Mouse (Mus musculus) heart, adult 2 months (tissue): ENCODE results near the gene Lrch3. TPM values are rescaled to one million over a fixed set of nuclear protein-coding genes. Genes with fewer than 3 reads are reported as not detected.

Experiments used
- DNase-seq, 2 experiments: peaks; one replicate each; pipeline ENCODE4 v3.0.0; 2021
- H3K27ac ChIP-seq: fragments of 200-600 bp; 2 replicates; pipeline ENCODE4 v1.8.1; 2022
- H3K27me3 ChIP-seq: fragments of 200-500 bp; 2 replicates; pipeline ENCODE4 v1.6.1; 2012; ENCODE audit warnings: mild to moderate bottlenecking, low read length, inconsistent platforms, mixed read lengths; ENCODE audit not compliant: control insufficient read depth, insufficient read depth
- H3K36me3 ChIP-seq: fragments of 200-500 bp; 2 replicates; pipeline ENCODE4 v1.6.1; 2012; ENCODE audit warnings: low read length, inconsistent platforms; ENCODE audit not compliant: control insufficient read depth, insufficient read depth
- H3K4me1 ChIP-seq: fragments of 200-500 bp; 2 replicates; pipeline ENCODE4 v1.6.1; 2011; ENCODE audit warnings: low read length; ENCODE audit not compliant: control insufficient read depth, insufficient read depth
- H3K4me3 ChIP-seq: fragments of 200-600 bp; 2 replicates; pipeline ENCODE4 v1.8.1; 2022
- H3K79me2 ChIP-seq: fragments of 200-500 bp; replicated peaks from 2 replicates; pipeline ENCODE4 v1.6.1; 2012; ENCODE audit warnings: mild to moderate bottlenecking, inconsistent platforms, low read length, moderate library complexity, mixed read lengths; ENCODE audit not compliant: control insufficient read depth, insufficient read depth
- H3K9ac ChIP-seq: fragments of 200-500 bp; 2 replicates; pipeline ENCODE4 v1.6.1; 2012; ENCODE audit warnings: low read depth, mild to moderate bottlenecking, control low read depth, inconsistent platforms, low read length, mixed read lengths
- CTCF ChIP-seq: fragments of 200-600 bp; IDR thresholded peaks from 2 replicates; pipeline ENCODE4 v1.8.1; 2022; ENCODE audit warnings: antibody characterized with exemption, mild to moderate bottlenecking, moderate library complexity
- EP300 ChIP-seq: fragments of 200-500 bp; IDR thresholded peaks from 2 replicates; pipeline ENCODE4 v1.6.1; 2011; ENCODE audit warnings: low read depth, low read length, control low read depth; ENCODE audit not compliant: insufficient read depth
- POLR2A ChIP-seq: fragments of 200-500 bp; IDR thresholded peaks from 2 replicates; pipeline ENCODE4 v1.6.1; 2011; ENCODE audit warnings: mild to moderate bottlenecking, low read depth, low read length, control low read depth; ENCODE audit not compliant: insufficient read depth
- WGBS: fragments of 180-500 bp; shearing (Covaris S2); methylation state at CpG from one replicate; pipeline ENCODE4 v1.1.7; 2018; 5-methylcytosine and 5-hydroxymethylcytosine counted together
- intact Hi-C: fragments of 180-260 bp; cut with DNase I; formaldehyde crosslinking; loops from one replicate; pipeline ENCODE4 v1.15.1; 2025
- polyA plus RNA-seq: library from polyadenylated mRNA; depleted of rRNA; stranded (reverse); fragments of >200 nt; gene quantifications from 2 replicates; pipeline ENCODE4 v1.2.3, GENCODE M21; 2012
- total RNA-seq, 2 experiments: library from RNA; stranded (reverse); gene quantifications; 2 replicates each; pipeline ENCODE4 v1.2.3; 2021

Gene Lrch3
- total and polyA plus RNA-seq, 3 experiments: 13.8 to 22.6 (median 20.3) TPM

GRCm38 (mm10) chr16:32948656-32949055, 34.8 kb downstream of the Lrch3 start:
- TF ChIP-seq EP300 (no peak), POLR2A (no peak), CTCF (no peak)
- 81% methylated on average over 5 of the region's 5 CpGs for WGBS
- no peak for DNase-seq

GRCm38 (mm10) chr16:32949281-32949680, 35.4 kb downstream of the Lrch3 start:
- Histone ChIP-seq H3K9ac (no peak overlapping the region), H3K36me3 (no peaks in the 10 kb centered on the region; the same call in 1 of the 2 replicates), H3K79me2 (peaks cover 5% of the 10 kb centered on the region), H3K27ac (no peak overlapping the region), H3K27me3 (no peaks in the 10 kb centered on the region), H3K4me1 (peaks cover 9% of the 10 kb centered on the region), H3K4me3 (no peak overlapping the region)
- no peak for TF ChIP-seq CTCF
- TF ChIP-seq POLR2A: no peak
- no peak for TF ChIP-seq EP300
- intact Hi-C loops: loop anchor here (5.0 kb wide), 1 partner anchor 37 kb away; the partner anchor contains the start of gene Lrch3
- no peak for DNase-seq

More at GRCm38 (mm10) chr16:32948656-32949055, 34.8 kb downstream of the Lrch3 start:
- H3K4me1 ChIP-seq: peaks cover 9% of the 10 kb centered on the region
- H3K27me3 ChIP-seq: no peaks in the 10 kb centered on the region
- no peak overlapping the region for H3K27ac ChIP-seq
- intact Hi-C loops: loop anchor here (5.0 kb wide), 1 partner anchor 36 kb away; the partner anchor contains the start of gene Lrch3
- peaks cover 5% of the 10 kb centered on the region for H3K79me2 ChIP-seq
- H3K4me3 ChIP-seq: no peak overlapping the region
- H3K9ac ChIP-seq: no peak overlapping the region
- H3K36me3 ChIP-seq: no peaks in the 10 kb centered on the region; the same call in 1 of the 2 replicates

- peaks cover 6% of the 10 kb centered on the region for H3K79me2 ChIP-seq
- WGBS: 89% methylated on average over 2 of the region's 2 CpGs
- H3K4me3 ChIP-seq: no peak overlapping the region
- H3K4me1 ChIP-seq: peaks cover 8% of the 10 kb centered on the region
- peaks cover 3% of the 10 kb centered on the region for H3K36me3 ChIP-seq
- DNase-seq: no peak
- H3K9ac ChIP-seq: no peak overlapping the region
- no peaks in the 10 kb centered on the region for H3K27me3 ChIP-seq
- no peak overlapping the region for H3K27ac ChIP-seq
- intact Hi-C loops: no loop called here
- TF ChIP-seq EP300 (no peak), CTCF (peak; percentile 58)
Observed at GRCm38 (mm10) chr16:32951074-32951473, 37.2 kb downstream of the Lrch3 start.

- intact Hi-C loops: no loop called here
- TF ChIP-seq POLR2A (no peak), EP300 (no peak), CTCF (no peak)
- no peak overlapping the region for H3K9ac ChIP-seq
- DNase-seq: no peak
- peaks cover 3% of the 10 kb centered on the region for H3K36me3 ChIP-seq
- no peaks in the 10 kb centered on the region for H3K27me3 ChIP-seq
- peaks cover 5% of the 10 kb centered on the region; the same call in 1 of the 2 replicates for H3K79me2 ChIP-seq
- H3K4me3 ChIP-seq: no peak overlapping the region
- H3K27ac ChIP-seq: no peak overlapping the region
- WGBS: 73% methylated on average over 5 of the region's 5 CpGs
- H3K4me1 ChIP-seq: no peaks in the 10 kb centered on the region
Observed at GRCm38 (mm10) chr16:32953806-32954205, 39.9 kb downstream of the Lrch3 start.

GRCm38 (mm10) chr16:32954304-32954703, 40.4 kb downstream of the Lrch3 start:
- WGBS: 80% methylated on average over 6 of the region's 6 CpGs
- Histone ChIP-seq H3K27ac (no peak overlapping the region), H3K4me1 (no peaks in the 10 kb centered on the region), H3K79me2 (peaks cover 5% of the 10 kb centered on the region; the same call in 1 of the 2 replicates), H3K27me3 (no peaks in the 10 kb centered on the region), H3K4me3 (no peak overlapping the region), H3K36me3 (peaks cover 3% of the 10 kb centered on the region), H3K9ac (no peak overlapping the region)
- TF ChIP-seq POLR2A (no peak), EP300 (no peak), CTCF (no peak)
- no peak for DNase-seq
- intact Hi-C loops: no loop called here

GRCm38 (mm10) chr16:32956889-32957288, 43.0 kb downstream of the Lrch3 start:
- Histone ChIP-seq H3K4me3 (no peak overlapping the region), H3K36me3 (peaks cover 3% of the 10 kb centered on the region), H3K27me3 (no peaks in the 10 kb centered on the region), H3K79me2 (0 out of 2 replicates have a peak, but pooled peaks cover 2% of the 10 kb centered on the region), H3K9ac (no peak overlapping the region), H3K27ac (no peak overlapping the region), H3K4me1 (no peaks in the 10 kb centered on the region)
- intact Hi-C loops: no loop called here
- DNase-seq: no peak
- WGBS: 82% methylated on average over 5 of the region's 5 CpGs
- no peak for TF ChIP-seq CTCF
- no peak for TF ChIP-seq POLR2A
- no peak for TF ChIP-seq EP300
